Mouse (Mus musculus): ENCODE results near the gene Npcd.

Npcd gene

DNA sequence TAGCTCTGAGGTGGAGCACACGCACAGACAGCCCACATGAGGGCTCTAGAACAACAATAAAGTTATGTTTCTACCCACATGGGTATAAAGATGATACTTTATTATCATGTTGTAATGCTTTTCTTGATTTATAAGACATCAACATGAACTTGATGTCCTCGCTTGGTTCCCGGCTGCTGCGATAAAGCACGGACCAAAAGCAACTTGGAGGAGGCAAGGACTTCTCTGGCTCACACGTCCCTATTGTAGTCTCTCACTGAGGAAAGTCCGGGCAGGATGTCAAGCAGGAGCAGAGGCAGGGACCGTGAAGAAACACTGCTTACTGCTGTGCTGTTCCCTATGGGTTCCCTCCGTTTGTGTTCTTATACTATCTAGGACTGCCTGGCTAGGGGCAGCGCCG, 90.0 kb downstream of the Npcd start:
- in situ Hi-C loops (cut with MboI, MseI), result no loop called here

DNA sequence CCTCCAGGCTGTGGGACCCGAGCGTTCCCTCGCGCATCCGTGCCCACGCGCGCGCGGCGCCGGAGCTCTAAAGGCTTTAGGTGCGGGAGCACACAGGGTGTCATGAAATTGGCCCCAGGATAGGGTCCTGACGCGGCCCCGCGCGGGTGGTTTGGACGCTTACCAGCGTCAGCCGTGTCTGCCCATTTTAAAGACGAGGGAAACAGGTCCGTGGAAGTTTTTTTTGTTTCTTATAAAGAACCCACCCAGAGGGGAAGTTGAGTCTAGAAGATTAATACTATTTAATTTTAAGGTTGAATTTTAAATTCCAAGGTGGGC, 91.4 kb downstream of the Npcd start:
- in situ Hi-C loops (cut with MboI, MseI), result no loop called here

DNA sequence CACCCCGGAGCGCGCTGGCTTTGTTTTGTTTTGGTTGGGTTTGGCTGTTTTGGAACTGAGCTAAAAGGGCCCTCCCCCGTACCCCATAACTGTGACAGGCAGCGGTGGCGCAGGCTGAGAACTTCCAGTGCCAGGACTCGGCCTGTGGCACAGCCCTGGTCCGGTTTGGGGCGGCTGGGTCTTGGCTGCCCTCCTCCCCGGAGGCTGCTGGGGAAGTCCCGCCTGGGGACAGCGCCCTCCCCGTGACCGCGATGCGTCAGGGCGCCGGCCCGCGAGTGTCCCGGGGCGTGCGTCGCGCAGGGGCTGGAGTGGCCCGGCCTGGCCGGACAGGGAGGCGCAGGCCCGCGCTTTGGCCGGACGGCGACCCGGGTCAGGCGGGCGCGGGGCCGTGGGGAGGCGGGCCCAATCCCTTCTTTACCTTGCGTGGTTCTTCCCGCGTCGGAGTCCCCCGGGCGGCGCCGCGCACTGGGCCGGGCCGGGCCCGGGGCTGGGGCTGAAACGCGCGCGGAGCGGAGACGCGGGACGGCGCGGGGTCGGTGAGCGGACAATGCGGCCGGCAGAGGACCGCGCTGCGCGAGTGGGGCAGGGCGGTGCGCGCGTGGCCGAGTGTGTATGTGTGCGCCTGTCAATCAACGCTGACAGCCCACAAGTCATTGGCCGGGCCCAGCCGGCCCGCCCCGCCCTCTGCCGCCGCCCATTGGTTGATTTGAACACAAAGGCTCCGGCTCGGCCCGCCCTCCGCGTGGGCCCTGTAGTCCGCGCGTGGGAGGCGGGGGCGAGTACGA, 91.9 kb downstream of the Npcd start, which contains the start of gene Sun2:
TSS of gene Sun2 (minus strand) at position 616 of the 785 bp plus-strand sequence.
- in situ Hi-C loops (cut with MboI, MseI), result no loop called here

DNA sequence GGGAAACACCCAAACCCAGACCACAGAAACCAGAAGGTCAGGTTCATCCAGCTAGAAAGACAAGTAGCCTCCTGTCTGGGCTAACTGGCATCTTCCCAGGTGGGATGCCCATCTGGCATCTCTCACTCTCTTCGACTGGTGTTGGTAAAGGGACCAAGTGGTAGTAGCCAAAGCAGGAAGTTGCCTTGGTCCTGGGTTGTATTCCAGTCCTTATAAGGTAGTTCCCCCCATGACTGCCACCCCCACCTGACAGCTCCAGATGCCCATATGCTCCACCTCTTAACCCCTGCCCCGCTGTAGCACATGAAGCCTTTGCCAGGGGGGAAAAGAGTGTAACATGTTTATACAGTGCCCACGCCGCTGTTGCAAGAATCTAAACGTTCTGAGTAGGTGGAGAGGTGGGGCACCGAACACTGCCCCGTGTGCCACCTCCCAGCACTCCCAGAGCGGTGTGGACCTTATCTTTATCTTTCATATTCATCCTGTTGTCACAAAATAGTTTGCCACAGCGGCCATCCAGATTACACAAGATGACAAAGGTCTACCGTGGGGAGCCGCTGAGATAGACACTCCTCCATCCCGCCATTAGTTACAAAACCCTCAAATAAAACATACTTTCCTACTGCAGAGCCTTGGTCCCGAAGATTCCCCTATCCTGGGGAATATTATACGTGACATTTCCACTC, 92.7 kb downstream of the Npcd start:
- in situ Hi-C loops (cut with MboI, MseI), result no loop called here

DNA sequence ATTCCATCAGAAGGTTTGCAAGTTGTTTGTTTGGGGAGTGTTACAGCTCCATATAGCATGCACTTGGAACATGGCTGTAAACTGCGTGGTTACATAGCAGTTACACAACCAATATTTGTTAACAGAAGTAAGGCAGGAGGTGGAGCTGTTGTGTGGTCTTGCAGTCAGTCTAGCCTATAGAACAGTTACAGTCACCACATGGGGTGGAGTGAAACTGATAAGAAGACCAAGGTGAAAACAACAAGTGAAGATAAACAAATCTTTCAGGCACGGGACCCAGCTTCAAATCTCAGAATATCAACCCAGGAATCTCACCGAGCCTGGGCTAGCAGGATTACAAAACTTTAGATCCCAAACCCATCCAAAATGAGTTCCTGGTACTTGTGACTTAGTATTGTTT, 93.3 kb downstream of the Npcd start:
- in situ Hi-C loops (cut with MboI, MseI), result no loop called here
